Mouse (Mus musculus) intestine, embryonic 14.5 days (tissue): ENCODE data around the gene Bub1b. TPM values are rescaled to one million over a fixed set of nuclear protein-coding genes. Genes with fewer than 3 reads are reported as not detected.
A peak's percentile ranks its signal among the peaks of the same experiment; 100 is the strongest.

Experiments used
- ATAC-seq: fragments of 200-750 bp; cut with Nextera tagmentation; replicated peaks from 2 replicates; pipeline ENCODE4 v1.8.0; 2017; ENCODE audit warnings: low read depth, moderate number of reproducible peaks, moderate TSS enrichment, moderate library complexity; ENCODE audit not compliant: low FRiP score, low TSS enrichment
- DNase-seq: peaks from one replicate; pipeline ENCODE4 v3.0.0-alpha.2; 2018; ENCODE audit warnings: low spot score
- H3K27ac ChIP-seq: fragments of 300-500 bp; sonication (generic); 2 replicates; pipeline ENCODE4 v1.5.1; 2014; ENCODE audit warnings: low read depth, mild to moderate bottlenecking, control low read depth
- H3K27me3 ChIP-seq: fragments of 300-500 bp; sonication (generic); replicated peaks from 2 replicates; pipeline ENCODE4 v1.6.1; 2014; ENCODE audit warnings: low read length, control low read depth; ENCODE audit not compliant: control insufficient read depth, insufficient read depth
- H3K36me3 ChIP-seq: fragments of 300-500 bp; sonication (generic); 2 replicates; pipeline ENCODE4 v1.6.1; 2014; ENCODE audit warnings: low read length, control low read depth; ENCODE audit not compliant: control insufficient read depth, insufficient read depth
- H3K4me1 ChIP-seq: fragments of 300-500 bp; sonication (generic); replicated peaks from 2 replicates; pipeline ENCODE4 v1.6.1; 2014; ENCODE audit warnings: low read length, control low read depth, mixed read lengths; ENCODE audit not compliant: control insufficient read depth, insufficient read depth
- H3K4me2 ChIP-seq: fragments of 300-500 bp; sonication (generic); 2 replicates; pipeline ENCODE4 v1.6.1; 2014; ENCODE audit warnings: low read length
- H3K4me3 ChIP-seq: fragments of 300-500 bp; sonication (generic); 2 replicates; pipeline ENCODE4 v1.5.1; 2014; ENCODE audit warnings: low read depth, low read length, control low read depth, mixed read lengths
- H3K9ac ChIP-seq: fragments of 300-500 bp; sonication (generic); 2 replicates; pipeline ENCODE4 v1.6.1; 2014; ENCODE audit warnings: mild to moderate bottlenecking, low read length
- H3K9me3 ChIP-seq: fragments of 300-500 bp; sonication (generic); 2 replicates; pipeline ENCODE4 v1.6.1; 2016; ENCODE audit warnings: low read length, control low read depth; ENCODE audit not compliant: control insufficient read depth
- WGBS: fragments of 180-500 bp; shearing (Covaris S2); extraction: QIAGEN DNeasy Blood & Tissue Kit; methylation state at CpG from one replicate; pipeline ENCODE4 v1.1.7; 2014; 5-methylcytosine and 5-hydroxymethylcytosine counted together
- polyA plus RNA-seq: library from polyadenylated mRNA; unstranded; fragments of >200 nt; fragmentation: Nextera tagmentation; extraction: Ambion mirVana; gene quantifications from 2 replicates; pipeline ENCODE4 v1.2.1, GENCODE M21; 2014

Gene Bub1b
- polyA plus RNA-seq, 1 experiment from 2014 or later, result 81.4 TPM

GRCm38 (mm10) chr2:118601599-118602263 is 3.7 kb downstream of the Bub1b start:
- DNase-seq (no peak), ATAC-seq (no peak)
- Histone ChIP-seq H3K27ac (no peak overlapping the region), H3K9me3 (peaks cover 5% of the 10 kb centered on the region; the same call in 1 of the 2 replicates), H3K4me3 (no peak overlapping the region), H3K9ac (no peak overlapping the region), H3K36me3 (peaks cover 68% of the 10 kb centered on the region), H3K4me1 (peaks cover 4% of the 10 kb centered on the region), H3K4me2 (no peak overlapping the region), H3K27me3 (no peaks in the 10 kb centered on the region)
- 89% methylated on average over 18 of the region's 18 CpGs for WGBS

GRCm38 (mm10) chr2:118604091-118604490 is 6.1 kb downstream of the Bub1b start:
- 88% methylated on average over 6 of the region's 6 CpGs for WGBS
- ATAC-seq, result no peak
- H3K36me3 ChIP-seq, result peaks cover 92% of the 10 kb centered on the region

DNA sequence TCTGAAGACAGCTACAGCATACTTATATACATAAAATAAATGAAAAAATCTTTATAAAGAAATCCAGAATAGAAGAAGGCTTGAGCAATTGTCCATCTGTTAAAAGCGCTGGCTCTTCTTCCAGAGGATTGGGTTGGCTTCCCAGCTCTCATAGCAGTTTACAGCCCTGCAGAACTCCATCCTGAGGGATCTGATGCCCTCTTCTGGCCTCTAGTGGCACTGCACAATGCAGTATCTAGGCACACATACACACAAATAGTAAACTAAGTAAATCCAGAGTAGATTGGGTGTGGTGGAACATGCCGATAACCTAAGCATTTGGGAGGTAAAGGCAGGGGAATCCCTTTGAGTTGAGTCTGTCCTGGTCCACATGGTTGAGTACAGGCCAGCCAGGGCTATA is 8.0 kb downstream of the Bub1b start:
- no peak overlapping the region for H3K27ac ChIP-seq
- WGBS, result 83% methylated on average over 2 of the region's 2 CpGs
- no peak overlapping the region for H3K9ac ChIP-seq
- DNase-seq (peak; percentile 64), ATAC-seq (no peak)
- H3K9me3 ChIP-seq, result peaks cover 5% of the 10 kb centered on the region; the same call in 1 of the 2 replicates
- peaks cover 93% of the 10 kb centered on the region for H3K36me3 ChIP-seq
- no peaks in the 10 kb centered on the region for H3K4me1 ChIP-seq
- no peaks in the 10 kb centered on the region for H3K27me3 ChIP-seq
- H3K4me2 ChIP-seq, result no peak overlapping the region
- H3K4me3 ChIP-seq, result no peak overlapping the region

More at GRCm38 (mm10) chr2:118604091-118604490, 6.1 kb downstream of the Bub1b start:
- Histone ChIP-seq H3K4me3 (no peak overlapping the region), H3K4me2 (no peak overlapping the region), H3K27me3 (no peaks in the 10 kb centered on the region), H3K27ac (no peak overlapping the region), H3K9ac (no peak overlapping the region), H3K9me3 (peaks cover 5% of the 10 kb centered on the region; the same call in 1 of the 2 replicates), H3K4me1 (peaks cover 4% of the 10 kb centered on the region)
- DNase-seq, result no peak

DNA sequence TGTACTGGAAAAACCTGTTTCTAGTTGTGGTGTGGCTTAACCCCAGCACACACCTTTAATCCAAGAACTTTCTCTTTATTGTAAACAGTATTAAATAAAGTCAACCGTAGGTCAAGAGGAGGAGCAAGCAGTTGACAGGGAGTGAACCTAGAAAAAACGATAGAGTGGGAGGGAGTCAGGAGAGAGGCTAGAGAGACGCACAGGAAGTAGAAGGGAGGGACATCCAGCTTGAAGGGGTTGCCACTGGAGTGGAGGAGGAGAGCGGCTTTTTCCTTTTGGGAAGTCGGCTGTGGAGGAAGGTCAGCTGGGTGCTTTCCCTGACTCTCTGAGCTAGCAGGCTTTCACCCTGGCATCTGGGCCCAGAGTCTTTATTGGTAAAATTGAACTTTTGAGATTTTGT is 9.0 kb downstream of the Bub1b start:
- Histone ChIP-seq H3K4me3 (no peak overlapping the region), H3K27me3 (no peaks in the 10 kb centered on the region), H3K9ac (no peak overlapping the region), H3K4me1 (no peaks in the 10 kb centered on the region), H3K27ac (no peak overlapping the region), H3K36me3 (peaks cover 95% of the 10 kb centered on the region), H3K4me2 (no peak overlapping the region), H3K9me3 (peaks cover 5% of the 10 kb centered on the region; the same call in 1 of the 2 replicates)
- DNase-seq (no peak), ATAC-seq (no peak)
- 54% methylated on average over 5 of the region's 5 CpGs for WGBS

DNA sequence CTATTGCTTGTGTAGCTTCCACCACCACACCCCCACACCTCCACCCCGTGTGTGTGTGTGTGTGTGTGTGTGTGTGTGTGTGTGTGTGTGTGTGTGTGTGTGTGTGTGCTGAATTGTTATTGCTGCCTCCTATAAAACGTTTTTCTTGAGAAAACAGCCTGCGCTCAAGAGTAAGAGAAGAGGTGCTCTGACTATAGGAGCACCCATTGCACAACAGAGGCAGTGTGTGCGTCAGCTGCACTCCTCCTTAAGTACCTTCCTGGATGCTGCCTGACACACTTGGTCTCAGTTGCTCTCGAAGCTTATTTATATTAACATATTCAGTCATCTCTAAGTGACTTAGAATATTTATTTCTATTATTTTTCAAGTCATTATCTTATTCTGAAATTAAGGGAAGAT is 20.0 kb downstream of the Bub1b start:
- ATAC-seq (no peak), DNase-seq (no peak)
- Histone ChIP-seq H3K36me3 (peaks cover 97% of the 10 kb centered on the region), H3K27ac (no peak overlapping the region), H3K9me3 (no peaks in the 10 kb centered on the region), H3K9ac (no peak overlapping the region), H3K4me1 (no peaks in the 10 kb centered on the region), H3K4me2 (no peak overlapping the region), H3K27me3 (no peaks in the 10 kb centered on the region), H3K4me3 (no peak overlapping the region)
- 82% methylated on average over 5 of the region's 5 CpGs for WGBS

DNA sequence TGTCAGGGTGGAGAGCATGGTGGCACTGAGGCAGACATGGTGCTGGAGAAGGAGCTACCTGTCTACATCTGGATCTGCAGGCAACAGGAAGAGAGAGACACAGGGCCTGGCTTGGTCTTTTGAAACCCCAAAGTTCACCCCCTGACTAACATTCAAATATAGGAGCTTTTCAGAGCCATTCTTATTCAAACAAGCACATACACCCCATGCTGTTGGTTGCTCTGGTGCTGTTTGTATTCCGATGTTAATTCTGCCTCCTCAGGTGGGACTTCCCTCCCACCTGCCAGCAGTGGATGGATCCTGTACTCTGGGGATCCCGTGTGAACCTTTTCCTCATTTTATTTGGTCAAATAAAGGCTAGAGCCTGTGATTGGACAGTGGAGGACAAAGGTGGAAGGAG is 22.1 kb downstream of the Bub1b start:
- Histone ChIP-seq H3K4me1 (no peaks in the 10 kb centered on the region), H3K27me3 (no peaks in the 10 kb centered on the region), H3K9me3 (no peaks in the 10 kb centered on the region), H3K9ac (no peak overlapping the region), H3K36me3 (peaks cover 96% of the 10 kb centered on the region), H3K4me2 (no peak overlapping the region), H3K27ac (no peak overlapping the region), H3K4me3 (no peak overlapping the region)
- WGBS, result 84% methylated on average over 2 of the region's 2 CpGs
- ATAC-seq (no peak), DNase-seq (no peak)

DNA sequence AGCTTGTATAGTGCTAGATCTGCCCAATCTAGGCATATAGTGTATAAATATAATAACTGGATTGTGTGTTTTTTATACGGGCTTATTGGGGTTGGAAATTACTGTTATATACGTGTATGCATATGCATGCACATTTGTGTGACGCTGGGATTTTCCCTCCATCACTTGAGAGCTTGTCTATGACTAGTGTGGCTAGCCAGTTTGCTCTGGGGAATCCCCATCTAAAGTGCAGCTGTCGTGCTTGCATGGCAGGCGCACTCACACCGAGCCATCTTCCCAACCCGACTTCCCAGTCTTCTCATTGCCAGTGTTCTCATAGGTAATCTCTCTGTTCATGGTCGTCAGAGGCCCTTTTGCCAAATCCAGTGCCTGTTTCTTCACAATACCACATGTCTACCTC is 22.6 kb downstream of the Bub1b start:
- H3K27ac ChIP-seq, result no peak overlapping the region
- no peaks in the 10 kb centered on the region for H3K9me3 ChIP-seq
- no peak overlapping the region for H3K4me2 ChIP-seq
- no peak overlapping the region for H3K9ac ChIP-seq
- H3K4me3 ChIP-seq, result no peak overlapping the region
- 88% methylated on average over 8 of the region's 8 CpGs for WGBS
- H3K36me3 ChIP-seq, result peaks cover 96% of the 10 kb centered on the region
- DNase-seq, result no peak
- no peak for ATAC-seq
- H3K27me3 ChIP-seq, result no peaks in the 10 kb centered on the region
- H3K4me1 ChIP-seq, result no peaks in the 10 kb centered on the region

DNA sequence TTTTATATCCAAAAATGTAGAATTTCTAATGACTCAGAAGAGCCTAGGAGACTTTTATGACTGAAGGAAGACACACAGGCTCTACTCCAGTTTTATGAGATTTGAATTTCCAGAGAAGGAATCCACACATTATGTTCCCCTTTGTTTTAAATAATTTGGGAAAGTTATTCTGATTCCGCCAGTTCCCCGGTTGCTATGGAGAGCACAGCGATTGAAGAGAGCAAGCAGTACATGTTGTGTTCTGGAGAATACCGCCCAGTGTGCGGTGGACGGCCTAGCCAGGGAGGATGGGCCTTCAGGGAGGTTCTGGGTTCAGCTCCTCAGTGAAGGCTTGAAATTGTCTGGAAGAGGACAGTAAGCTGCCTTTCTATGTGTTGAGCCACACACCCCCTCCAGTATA is 31.3 kb downstream of the Bub1b start:
- H3K9ac ChIP-seq, result no peak overlapping the region
- H3K4me1 ChIP-seq, result no peaks in the 10 kb centered on the region
- H3K27ac ChIP-seq, result no peak overlapping the region
- no peaks in the 10 kb centered on the region for H3K27me3 ChIP-seq
- no peaks in the 10 kb centered on the region for H3K9me3 ChIP-seq
- H3K4me2 ChIP-seq, result no peak overlapping the region
- DNase-seq, result no peak
- ATAC-seq, result no peak
- H3K4me3 ChIP-seq, result no peak overlapping the region
- H3K36me3 ChIP-seq, result peaks cover 90% of the 10 kb centered on the region
- 80% methylated on average over 6 of the region's 6 CpGs for WGBS

- ATAC-seq (no peak), DNase-seq (no peak)
- H3K4me1 ChIP-seq, result no peaks in the 10 kb centered on the region
- no peaks in the 10 kb centered on the region for H3K9me3 ChIP-seq
- no peak overlapping the region for H3K9ac ChIP-seq
- H3K27ac ChIP-seq, result no peak overlapping the region
- H3K36me3 ChIP-seq, result peaks cover 83% of the 10 kb centered on the region
- H3K4me3 ChIP-seq, result no peak overlapping the region
- no peak overlapping the region for H3K4me2 ChIP-seq
- H3K27me3 ChIP-seq, result no peaks in the 10 kb centered on the region
- 75% methylated on average over 5 of the region's 5 CpGs for WGBS
These were observed 35.4 kb downstream of the Bub1b start for GRCm38 (mm10) chr2:118633441-118633840.
